Mouse (Mus musculus): ENCODE data around the gene Yipf4. TPM values are rescaled to one million over a fixed set of nuclear protein-coding genes. Genes with fewer than 3 reads are reported as not detected.

The Yipf4 gene
- polyA plus RNA-seq, 1 experiment from 2014 or later: 56.4 TPM

DNA sequence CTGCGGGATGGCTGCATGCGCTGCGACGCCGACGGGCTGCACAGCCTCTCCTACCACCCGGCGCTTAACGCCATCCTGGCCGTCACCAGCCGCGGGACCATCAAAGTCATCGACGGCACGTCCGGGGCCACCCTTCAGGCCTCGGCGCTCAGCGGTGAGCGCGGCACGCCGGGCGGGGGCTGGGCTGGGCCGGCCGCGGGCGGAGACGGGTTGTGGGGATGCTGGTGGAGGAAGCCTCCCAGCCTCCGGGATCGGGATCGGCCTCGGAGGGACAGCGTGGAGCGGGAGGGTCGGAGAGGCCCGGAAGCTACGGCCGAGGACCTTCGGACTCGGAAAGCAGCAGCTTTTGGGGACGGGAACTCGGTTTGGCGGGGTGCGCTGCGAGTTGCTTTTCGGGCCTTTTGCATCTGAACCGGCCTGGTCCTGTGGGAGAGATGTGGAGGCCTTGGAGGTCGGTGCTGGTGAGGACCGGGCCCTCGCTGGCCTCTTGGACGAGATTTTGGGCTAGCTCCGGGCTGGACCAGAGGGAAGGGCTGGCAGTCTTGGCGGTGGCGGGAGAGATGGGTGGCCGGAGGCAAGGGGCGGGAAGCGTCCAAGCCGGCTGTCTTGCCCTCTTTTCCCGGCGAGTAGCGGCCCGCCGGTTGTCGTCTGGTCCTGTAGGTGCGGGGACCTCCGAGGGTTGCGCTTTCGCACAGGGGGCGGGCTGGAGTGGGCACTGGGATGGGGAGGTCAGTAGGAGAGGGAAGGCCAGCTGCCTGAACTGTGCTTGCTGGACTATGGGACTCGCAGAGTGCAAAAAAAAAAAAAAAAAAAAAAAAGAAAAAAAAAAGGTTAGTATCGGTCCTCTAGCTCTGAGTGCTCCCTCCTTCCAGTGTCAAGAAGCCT lies 39.6 kb downstream of the Yipf4 start:
- H3K4me2 ChIP-seq (replicated peaks; ENCODE audit: low read depth, low read length): peak overlapping the region; percentile 76
- no peaks in the 10 kb centered on the region for H3K4me1 ChIP-seq (replicated peaks; ENCODE audit: control insufficient read depth, insufficient read depth, low read length)
- peak overlapping the region; percentile 98 for H3K4me3 ChIP-seq (ENCODE audit: low read depth, low read length)
- WGBS: 0% methylated on average over 58 of the region's 72 CpGs
- H3K36me3 ChIP-seq (ENCODE audit: control insufficient read depth, insufficient read depth, low read length): no peaks in the 10 kb centered on the region
- DNase-seq (ENCODE audit: low spot score) (no peak), ATAC-seq (ENCODE audit: low FRiP score) (peak; percentile 76)
- no peaks in the 10 kb centered on the region for H3K9me3 ChIP-seq (ENCODE audit: control insufficient read depth, low read length)
- H3K9ac ChIP-seq (ENCODE audit: low read depth, low read length): peak overlapping the region; percentile 96
- H3K27ac ChIP-seq (ENCODE audit: low read depth, low read length): peak overlapping the region; percentile 98
- no peaks in the 10 kb centered on the region for H3K27me3 ChIP-seq (ENCODE audit: control insufficient read depth, insufficient read depth, low read length)

GRCm38 (mm10) chr17:74529533-74529824 lies 40.2 kb downstream of the Yipf4 start:
- Histone ChIP-seq H3K9ac (ENCODE audit: low read depth, low read length) (peak overlapping the region; percentile 96), H3K9me3 (ENCODE audit: control insufficient read depth, low read length) (no peaks in the 10 kb centered on the region), H3K4me2 (replicated peaks; ENCODE audit: low read depth, low read length) (peak overlapping the region; percentile 76), H3K4me1 (replicated peaks; ENCODE audit: control insufficient read depth, insufficient read depth, low read length) (no peaks in the 10 kb centered on the region), H3K36me3 (ENCODE audit: control insufficient read depth, insufficient read depth, low read length) (no peaks in the 10 kb centered on the region), H3K27me3 (ENCODE audit: control insufficient read depth, insufficient read depth, low read length) (no peaks in the 10 kb centered on the region), H3K27ac (ENCODE audit: low read depth, low read length) (no peak overlapping the region; the same call in 1 of the 2 replicates), H3K4me3 (ENCODE audit: low read depth, low read length) (peak overlapping the region; percentile 98)
- ATAC-seq (ENCODE audit: low FRiP score) (no peak), DNase-seq (ENCODE audit: low spot score) (no peak)
- 25% methylated on average over 3 of the region's 3 CpGs for WGBS

DNA sequence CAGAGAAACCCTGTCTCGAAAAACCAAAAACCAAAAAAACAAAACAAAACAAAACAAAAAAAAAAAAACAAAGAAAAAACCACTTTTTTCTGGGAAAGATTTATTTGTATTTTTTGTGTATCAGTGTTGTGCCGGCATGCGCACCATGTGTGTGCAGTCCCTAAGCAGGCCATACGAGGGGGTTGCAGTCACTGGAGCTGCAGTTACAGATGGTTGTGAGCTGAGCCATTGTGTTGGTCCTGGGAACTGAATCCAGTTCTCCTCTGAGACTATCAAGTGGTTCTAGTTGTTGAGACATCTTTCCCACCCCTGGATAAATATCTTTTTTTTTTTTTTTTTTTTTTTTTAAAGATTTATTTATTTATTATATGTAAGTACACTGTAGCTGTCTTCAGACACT lies 45.7 kb downstream of the Yipf4 start:
- no peaks in the 10 kb centered on the region for H3K9me3 ChIP-seq (ENCODE audit: control insufficient read depth, low read length)
- H3K27ac ChIP-seq (ENCODE audit: low read depth, low read length): no peak overlapping the region
- H3K9ac ChIP-seq (ENCODE audit: low read depth, low read length): no peak overlapping the region
- DNase-seq (ENCODE audit: low spot score): no peak
- H3K4me3 ChIP-seq (ENCODE audit: low read depth, low read length): no peak overlapping the region
- no peaks in the 10 kb centered on the region for H3K36me3 ChIP-seq (ENCODE audit: control insufficient read depth, insufficient read depth, low read length)
- no peak for ATAC-seq (ENCODE audit: low FRiP score)
- H3K4me2 ChIP-seq (replicated peaks; ENCODE audit: low read depth, low read length): no peak overlapping the region
- H3K4me1 ChIP-seq (replicated peaks; ENCODE audit: control insufficient read depth, insufficient read depth, low read length): no peaks in the 10 kb centered on the region
- H3K27me3 ChIP-seq (ENCODE audit: control insufficient read depth, insufficient read depth, low read length): no peaks in the 10 kb centered on the region
- 98% methylated on average over 4 of the region's 4 CpGs for WGBS

GRCm38 (mm10) chr17:74537526-74537925 lies 48.2 kb downstream of the Yipf4 start:
- H3K9ac ChIP-seq (ENCODE audit: low read depth, low read length): no peak overlapping the region
- ATAC-seq (ENCODE audit: low FRiP score) (no peak), DNase-seq (ENCODE audit: low spot score) (no peak)
- no peak overlapping the region for H3K4me3 ChIP-seq (ENCODE audit: low read depth, low read length)
- H3K27ac ChIP-seq (ENCODE audit: low read depth, low read length): no peak overlapping the region
- no peaks in the 10 kb centered on the region for H3K36me3 ChIP-seq (ENCODE audit: control insufficient read depth, insufficient read depth, low read length)
- H3K4me1 ChIP-seq (replicated peaks; ENCODE audit: control insufficient read depth, insufficient read depth, low read length): no peaks in the 10 kb centered on the region
- no peaks in the 10 kb centered on the region for H3K27me3 ChIP-seq (ENCODE audit: control insufficient read depth, insufficient read depth, low read length)
- no peaks in the 10 kb centered on the region for H3K9me3 ChIP-seq (ENCODE audit: control insufficient read depth, low read length)
- no peak overlapping the region for H3K4me2 ChIP-seq (replicated peaks; ENCODE audit: low read depth, low read length)
- WGBS: 83% methylated on average over 1 of the region's 1 CpGs

- H3K9ac ChIP-seq (ENCODE audit: low read depth, low read length): no peak overlapping the region
- H3K4me1 ChIP-seq (replicated peaks; ENCODE audit: control insufficient read depth, insufficient read depth, low read length): no peaks in the 10 kb centered on the region
- H3K4me2 ChIP-seq (replicated peaks; ENCODE audit: low read depth, low read length): no peak overlapping the region
- 96% methylated on average over 2 of the region's 2 CpGs for WGBS
- no peak for DNase-seq (ENCODE audit: low spot score)
- H3K27me3 ChIP-seq (ENCODE audit: control insufficient read depth, insufficient read depth, low read length): no peaks in the 10 kb centered on the region
- H3K9me3 ChIP-seq (ENCODE audit: control insufficient read depth, low read length): no peaks in the 10 kb centered on the region
- ATAC-seq (ENCODE audit: low FRiP score): no peak
- H3K27ac ChIP-seq (ENCODE audit: low read depth, low read length): no peak overlapping the region
- H3K4me3 ChIP-seq (ENCODE audit: low read depth, low read length): no peak overlapping the region
- H3K36me3 ChIP-seq (ENCODE audit: control insufficient read depth, insufficient read depth, low read length): no peaks in the 10 kb centered on the region
These were observed 54.3 kb downstream of the Yipf4 start for GRCm38 (mm10) chr17:74543615-74544014.

Other genes starting within 250 kb of the Yipf4 start
- 82.3 and 86.9 TPM in 2 replicates for gene Memo1, start 194.0 kb upstream of the Yipf4 start, polyA plus RNA-seq (2014; fragmentation: Nextera tagmentation; extraction: Ambion mirVana)
- 243 and 251 TPM in 2 replicates for gene Dpy30, start 165.5 kb upstream of the Yipf4 start, polyA plus RNA-seq (2014; fragmentation: Nextera tagmentation; extraction: Ambion mirVana)
- 44.5 and 49.4 TPM in 2 replicates for gene Spast, start 150.5 kb upstream of the Yipf4 start, polyA plus RNA-seq (2014; fragmentation: Nextera tagmentation; extraction: Ambion mirVana)
- 29.8 and 30.0 TPM in 2 replicates for gene Slc30a6, start 93.9 kb upstream of the Yipf4 start, polyA plus RNA-seq (2014; fragmentation: Nextera tagmentation; extraction: Ambion mirVana)
- 0.22 and 0.32 TPM in 2 replicates for gene Nlrc4, start 30.4 kb upstream of the Yipf4 start, polyA plus RNA-seq (2014; fragmentation: Nextera tagmentation; extraction: Ambion mirVana)
- 79.3 and 119 TPM in 2 replicates for gene Birc6, start 38.8 kb downstream of the Yipf4 start, polyA plus RNA-seq (2014; fragmentation: Nextera tagmentation; extraction: Ambion mirVana)
- gene Ttc27, start 228.2 kb downstream of the Yipf4 start, polyA plus RNA-seq (2014; fragmentation: Nextera tagmentation; extraction: Ambion mirVana): 21.8 and 22.0 TPM in 2 replicates